Mouse (Mus musculus): Measurements from ENCODE around the gene Amer2. TPM values are rescaled to one million over a fixed set of nuclear protein-coding genes. Genes with fewer than 3 reads are reported as not detected.
A peak's percentile ranks its signal among the peaks of the same experiment; 100 is the strongest.

The Amer2 gene
- total and polyA plus RNA-seq, 2 experiments, result 0.24 to 0.28 TPM

GRCm38 (mm10) chr14:60366729-60367128 lies 6.3 kb upstream of the Amer2 start:
- Histone ChIP-seq H3K79me2 (ENCODE audit: control insufficient read depth, insufficient read depth, low read length) (no peaks in the 10 kb centered on the region), H3K27ac (replicated peaks; ENCODE audit: insufficient read depth, low read depth, low read length) (no peak overlapping the region), H3K36me3 (ENCODE audit: control insufficient read depth, insufficient read depth, low read length) (no peaks in the 10 kb centered on the region), H3K9ac (ENCODE audit: low read depth, low read length) (no peak overlapping the region), H3K27me3 (ENCODE audit: control insufficient read depth, insufficient read depth, low read length) (no peaks in the 10 kb centered on the region), H3K4me3 (ENCODE audit: insufficient read depth, low read depth, low read length) (no peak overlapping the region), H3K4me1 (ENCODE audit: control insufficient read depth, insufficient read depth, low read length) (0 out of 2 replicates have a peak, but pooled peaks cover 2% of the 10 kb centered on the region)
- no peak for TF ChIP-seq POLR2A (IDR thresholded peaks at IDR 0.05; ENCODE audit: extremely low read depth, insufficient read depth, low read length)
- TF ChIP-seq CTCF (IDR thresholded peaks at IDR 0.05; ENCODE audit: low read depth, low read length), result no peak
- 27% methylated on average over 1 of the region's 1 CpGs for WGBS
- DNase-seq (ENCODE audit: extremely low read depth, low read depth, low spot score), result peak; percentile 28

- Histone ChIP-seq H3K9ac (ENCODE audit: low read depth, low read length) (no peak overlapping the region), H3K27ac (replicated peaks; ENCODE audit: insufficient read depth, low read depth, low read length) (no peak overlapping the region), H3K4me1 (ENCODE audit: control insufficient read depth, insufficient read depth, low read length) (0 out of 2 replicates have a peak, but pooled peaks cover 2% of the 10 kb centered on the region), H3K4me3 (ENCODE audit: insufficient read depth, low read depth, low read length) (no peak overlapping the region), H3K27me3 (ENCODE audit: control insufficient read depth, insufficient read depth, low read length) (no peaks in the 10 kb centered on the region), H3K36me3 (ENCODE audit: control insufficient read depth, insufficient read depth, low read length) (no peaks in the 10 kb centered on the region), H3K79me2 (ENCODE audit: control insufficient read depth, insufficient read depth, low read length) (no peaks in the 10 kb centered on the region)
- no peak for DNase-seq (ENCODE audit: extremely low read depth, low read depth, low spot score)
- TF ChIP-seq CTCF (IDR thresholded peaks at IDR 0.05; ENCODE audit: low read depth, low read length), result no peak
- TF ChIP-seq POLR2A (IDR thresholded peaks at IDR 0.05; ENCODE audit: extremely low read depth, insufficient read depth, low read length), result no peak
- 92% methylated on average over 9 of the region's 9 CpGs for WGBS
Measured at GRCm38 (mm10) chr14:60368769-60369666, 4.0 kb upstream of the Amer2 start.

GRCm38 (mm10) chr14:60369667-60370315 lies 3.3 kb upstream of the Amer2 start:
- H3K79me2 ChIP-seq (ENCODE audit: control insufficient read depth, insufficient read depth, low read length), result no peaks in the 10 kb centered on the region
- no peak for TF ChIP-seq CTCF (IDR thresholded peaks at IDR 0.05; ENCODE audit: low read depth, low read length)
- no peak for TF ChIP-seq POLR2A (IDR thresholded peaks at IDR 0.05; ENCODE audit: extremely low read depth, insufficient read depth, low read length)
- H3K9ac ChIP-seq (ENCODE audit: low read depth, low read length), result no peak overlapping the region
- H3K4me3 ChIP-seq (ENCODE audit: insufficient read depth, low read depth, low read length), result no peak overlapping the region
- H3K27me3 ChIP-seq (ENCODE audit: control insufficient read depth, insufficient read depth, low read length), result no peaks in the 10 kb centered on the region
- no peaks in the 10 kb centered on the region for H3K36me3 ChIP-seq (ENCODE audit: control insufficient read depth, insufficient read depth, low read length)
- no peak for DNase-seq (ENCODE audit: extremely low read depth, low read depth, low spot score)
- no peak overlapping the region for H3K27ac ChIP-seq (replicated peaks; ENCODE audit: insufficient read depth, low read depth, low read length)
- WGBS, result 72% methylated on average over 5 of the region's 5 CpGs
- 0 out of 2 replicates have a peak, but pooled peaks cover 2% of the 10 kb centered on the region for H3K4me1 ChIP-seq (ENCODE audit: control insufficient read depth, insufficient read depth, low read length)

- no peaks in the 10 kb centered on the region; the same call in 1 of the 2 replicates for H3K4me1 ChIP-seq (ENCODE audit: control insufficient read depth, insufficient read depth, low read length)
- H3K27ac ChIP-seq (replicated peaks; ENCODE audit: insufficient read depth, low read depth, low read length), result no peak overlapping the region
- no peaks in the 10 kb centered on the region; the same call in 1 of the 2 replicates for H3K27me3 ChIP-seq (ENCODE audit: control insufficient read depth, insufficient read depth, low read length)
- 89% methylated on average over 2 of the region's 2 CpGs for WGBS
- no peaks in the 10 kb centered on the region for H3K79me2 ChIP-seq (ENCODE audit: control insufficient read depth, insufficient read depth, low read length)
- no peak for DNase-seq (ENCODE audit: extremely low read depth, low read depth, low spot score)
- no peaks in the 10 kb centered on the region for H3K36me3 ChIP-seq (ENCODE audit: control insufficient read depth, insufficient read depth, low read length)
- H3K4me3 ChIP-seq (ENCODE audit: insufficient read depth, low read depth, low read length), result no peak overlapping the region
- H3K9ac ChIP-seq (ENCODE audit: low read depth, low read length), result no peak overlapping the region
- TF ChIP-seq CTCF (IDR thresholded peaks at IDR 0.05; ENCODE audit: low read depth, low read length) (no peak), POLR2A (IDR thresholded peaks at IDR 0.05; ENCODE audit: extremely low read depth, insufficient read depth, low read length) (no peak)
Measured at GRCm38 (mm10) chr14:60377107-60377506, 4.0 kb downstream of the Amer2 start.

- no peak for TF ChIP-seq CTCF (IDR thresholded peaks at IDR 0.05; ENCODE audit: low read depth, low read length)
- no peak for TF ChIP-seq POLR2A (IDR thresholded peaks at IDR 0.05; ENCODE audit: extremely low read depth, insufficient read depth, low read length)
- H3K27ac ChIP-seq (replicated peaks; ENCODE audit: insufficient read depth, low read depth, low read length), result no peak overlapping the region
- no peaks in the 10 kb centered on the region for H3K79me2 ChIP-seq (ENCODE audit: control insufficient read depth, insufficient read depth, low read length)
- WGBS, result 69% methylated on average over 10 of the region's 10 CpGs
- H3K9ac ChIP-seq (ENCODE audit: low read depth, low read length), result no peak overlapping the region
- no peak for DNase-seq (ENCODE audit: extremely low read depth, low read depth, low spot score)
- no peaks in the 10 kb centered on the region; the same call in 1 of the 2 replicates for H3K27me3 ChIP-seq (ENCODE audit: control insufficient read depth, insufficient read depth, low read length)
- no peak overlapping the region for H3K4me3 ChIP-seq (ENCODE audit: insufficient read depth, low read depth, low read length)
- no peaks in the 10 kb centered on the region for H3K36me3 ChIP-seq (ENCODE audit: control insufficient read depth, insufficient read depth, low read length)
- no peaks in the 10 kb centered on the region; the same call in 1 of the 2 replicates for H3K4me1 ChIP-seq (ENCODE audit: control insufficient read depth, insufficient read depth, low read length)
Measured at GRCm38 (mm10) chr14:60377546-60377945, 4.5 kb downstream of the Amer2 start.
